Mouse (Mus musculus) midbrain, embryonic 15.5 days (tissue): ENCODE results near the gene Acadvl. TPM values are rescaled to one million over a fixed set of nuclear protein-coding genes. Genes with fewer than 3 reads are reported as not detected.

Experiments used
- ATAC-seq: fragments of 200-750 bp; cut with Nextera tagmentation; replicated peaks from 2 replicates; pipeline ENCODE4 v1.8.0; 2017; ENCODE audit warnings: moderate TSS enrichment
- H3K27ac ChIP-seq: fragments of 300-500 bp; sonication (generic); 2 replicates; pipeline ENCODE4 v1.5.1; 2015; ENCODE audit warnings: mild to moderate bottlenecking, inconsistent platforms
- H3K27me3 ChIP-seq: fragments of 300-500 bp; sonication (generic); replicated peaks from 2 replicates; pipeline ENCODE4 v1.6.1; 2015; ENCODE audit warnings: inconsistent platforms
- H3K36me3 ChIP-seq: fragments of 300-500 bp; sonication (generic); replicated peaks from 2 replicates; pipeline ENCODE4 v1.6.1; 2015; ENCODE audit warnings: inconsistent platforms
- H3K4me1 ChIP-seq: fragments of 300-500 bp; sonication (generic); 2 replicates; pipeline ENCODE4 v1.6.1; 2015; ENCODE audit warnings: inconsistent platforms
- H3K4me2 ChIP-seq: fragments of 300-500 bp; sonication (generic); 2 replicates; pipeline ENCODE4 v1.6.1; 2015; ENCODE audit warnings: inconsistent platforms, mild to moderate bottlenecking, moderate library complexity
- H3K4me3 ChIP-seq: fragments of 300-500 bp; sonication (generic); 2 replicates; pipeline ENCODE4 v1.5.1; 2015; ENCODE audit warnings: mild to moderate bottlenecking, inconsistent platforms
- H3K9ac ChIP-seq: fragments of 300-500 bp; sonication (generic); 2 replicates; pipeline ENCODE4 v1.6.1; 2015; ENCODE audit warnings: mild to moderate bottlenecking, inconsistent platforms
- H3K9me3 ChIP-seq: fragments of 300-500 bp; sonication (generic); 2 replicates; pipeline ENCODE4 v1.6.1; 2016; ENCODE audit warnings: inconsistent platforms
- WGBS: fragments of 180-500 bp; shearing (Covaris S2); methylation state at CpG from one replicate; pipeline ENCODE4 v1.1.7; 2015; ENCODE audit warnings: mixed read lengths; 5-methylcytosine and 5-hydroxymethylcytosine counted together
- polyA plus RNA-seq: library from polyadenylated mRNA; unstranded; fragments of >200 nt; fragmentation: Nextera tagmentation; extraction: Ambion mirVana; gene quantifications from 2 replicates; pipeline ENCODE4 v1.2.1, GENCODE M21; 2015

The Acadvl gene
- polyA plus RNA-seq, result 57.2 and 57.6 TPM in 2 replicates

GRCm38 (mm10) chr11:70014880-70015558, at the start of gene Acadvl:
Acadvl (minus strand) TSS chr11:70015411.
- Histone ChIP-seq H3K4me1 (peaks cover 43% of the 10 kb centered on the region), H3K9me3 (no peaks in the 10 kb centered on the region), H3K27ac (peak within 1 kb of the TSS; percentile 78), H3K9ac (peak within 1 kb of the TSS; percentile 84), H3K36me3 (peaks cover 32% of the 10 kb centered on the region), H3K27me3 (no peaks in the 10 kb centered on the region), H3K4me3 (peak within 1 kb of the TSS; percentile 64), H3K4me2 (peak within 1 kb of the TSS; percentile 88)
- ATAC-seq, result peak; percentile 75
- WGBS, result under 1% methylated on average over 35 of the region's 35 CpGs

GRCm38 (mm10) chr11:70063053-70063452, 47.8 kb upstream of the Acadvl start:
- H3K4me2 ChIP-seq, result no peak overlapping the region
- H3K27ac ChIP-seq, result no peak overlapping the region
- no peaks in the 10 kb centered on the region for H3K36me3 ChIP-seq
- ATAC-seq, result no peak
- no peak overlapping the region for H3K4me3 ChIP-seq
- H3K27me3 ChIP-seq, result no peaks in the 10 kb centered on the region
- H3K9ac ChIP-seq, result no peak overlapping the region
- WGBS, result 73% methylated on average over 3 of the region's 3 CpGs
- H3K4me1 ChIP-seq, result no peaks in the 10 kb centered on the region
- H3K9me3 ChIP-seq, result no peaks in the 10 kb centered on the region

- no peak for ATAC-seq
- no peak overlapping the region for H3K27ac ChIP-seq
- no peak overlapping the region for H3K4me3 ChIP-seq
- H3K36me3 ChIP-seq, result no peaks in the 10 kb centered on the region
- no peak overlapping the region for H3K4me2 ChIP-seq
- no peaks in the 10 kb centered on the region for H3K9me3 ChIP-seq
- 63% methylated on average over 6 of the region's 6 CpGs for whole genome bisulfite sequencing
- H3K27me3 ChIP-seq, result no peaks in the 10 kb centered on the region
- no peak overlapping the region for H3K9ac ChIP-seq
- peaks cover 8% of the 10 kb centered on the region for H3K4me1 ChIP-seq
Measured at GRCm38 (mm10) chr11:70059930-70060329, 44.7 kb upstream of the Acadvl start.

GRCm38 (mm10) chr11:70057805-70058204, 42.6 kb upstream of the Acadvl start:
- Histone ChIP-seq H3K4me3 (no peak overlapping the region), H3K9ac (no peak overlapping the region), H3K27ac (no peak overlapping the region), H3K27me3 (no peaks in the 10 kb centered on the region), H3K4me1 (peaks cover 8% of the 10 kb centered on the region), H3K36me3 (no peaks in the 10 kb centered on the region), H3K9me3 (no peaks in the 10 kb centered on the region), H3K4me2 (no peak overlapping the region)
- no peak for ATAC-seq
- WGBS, result 78% methylated on average over 9 of the region's 9 CpGs

- ATAC-seq, result peak; percentile 48
- 27% methylated on average over 18 of the region's 18 CpGs for WGBS
- peaks cover 8% of the 10 kb centered on the region for H3K4me1 ChIP-seq
Measured at GRCm38 (mm10) chr11:70055618-70056214, 40.5 kb upstream of the Acadvl start.

GRCm38 (mm10) chr11:70053898-70054570, 38.8 kb upstream of the Acadvl start, which contains the start of gene Asgr1:
Asgr1 (plus strand) TSS chr11:70054085.
- Histone ChIP-seq H3K4me1 (peaks cover 8% of the 10 kb centered on the region), H3K27me3 (no peaks in the 10 kb centered on the region), H3K9me3 (no peaks in the 10 kb centered on the region), H3K36me3 (no peaks in the 10 kb centered on the region), H3K27ac (no peak within 1 kb of the TSS), H3K4me2 (no peak within 1 kb of the TSS), H3K4me3 (no peak within 1 kb of the TSS), H3K9ac (no peak within 1 kb of the TSS)
- WGBS, result 86% methylated on average over 10 of the region's 10 CpGs
- ATAC-seq, result no peak

More at GRCm38 (mm10) chr11:70055618-70056214, 40.5 kb upstream of the Acadvl start:
- H3K4me2 ChIP-seq, result peak overlapping the region; percentile 34
- H3K9ac ChIP-seq, result no peak overlapping the region
- no peaks in the 10 kb centered on the region for H3K36me3 ChIP-seq
- H3K4me3 ChIP-seq, result no peak overlapping the region
- no peak overlapping the region for H3K27ac ChIP-seq
- H3K27me3 ChIP-seq, result no peaks in the 10 kb centered on the region
- no peaks in the 10 kb centered on the region for H3K9me3 ChIP-seq

- no peak overlapping the region for H3K4me3 ChIP-seq
- H3K4me2 ChIP-seq, result no peak overlapping the region
- no peak overlapping the region for H3K27ac ChIP-seq
- H3K4me1 ChIP-seq, result peaks cover 8% of the 10 kb centered on the region
- no peaks in the 10 kb centered on the region for H3K9me3 ChIP-seq
- H3K36me3 ChIP-seq, result no peaks in the 10 kb centered on the region
- H3K9ac ChIP-seq, result no peak overlapping the region
- WGBS, result 71% methylated on average over 7 of the region's 7 CpGs
- H3K27me3 ChIP-seq, result no peaks in the 10 kb centered on the region
- ATAC-seq, result no peak
Measured at GRCm38 (mm10) chr11:70053156-70053555, 37.9 kb upstream of the Acadvl start.

GRCm38 (mm10) chr11:70049816-70050215, 34.6 kb upstream of the Acadvl start:
- Histone ChIP-seq H3K9me3 (no peaks in the 10 kb centered on the region), H3K4me3 (no peak overlapping the region), H3K27ac (no peak overlapping the region), H3K27me3 (no peaks in the 10 kb centered on the region), H3K9ac (no peak overlapping the region), H3K36me3 (peaks cover 7% of the 10 kb centered on the region; the same call in 1 of the 2 replicates), H3K4me1 (no peaks in the 10 kb centered on the region), H3K4me2 (no peak overlapping the region)
- ATAC-seq, result no peak
- WGBS, result 56% methylated on average over 10 of the region's 10 CpGs

GRCm38 (mm10) chr11:70049366-70049765, 34.2 kb upstream of the Acadvl start:
- no peak overlapping the region for H3K4me2 ChIP-seq
- H3K36me3 ChIP-seq, result peaks cover 11% of the 10 kb centered on the region; the same call in 1 of the 2 replicates
- no peak overlapping the region for H3K4me3 ChIP-seq
- H3K9ac ChIP-seq, result no peak overlapping the region
- no peak for ATAC-seq
- WGBS, result 75% methylated on average over 6 of the region's 6 CpGs
- no peaks in the 10 kb centered on the region for H3K4me1 ChIP-seq
- no peaks in the 10 kb centered on the region for H3K9me3 ChIP-seq
- no peaks in the 10 kb centered on the region for H3K27me3 ChIP-seq
- no peak overlapping the region for H3K27ac ChIP-seq

GRCm38 (mm10) chr11:70045435-70045834, 30.2 kb upstream of the Acadvl start:
- H3K27ac ChIP-seq, result no peak overlapping the region
- peaks cover 25% of the 10 kb centered on the region; the same call in 1 of the 2 replicates for H3K36me3 ChIP-seq
- no peak for ATAC-seq
- H3K4me2 ChIP-seq, result no peak overlapping the region
- H3K4me1 ChIP-seq, result no peaks in the 10 kb centered on the region
- WGBS, result 50% methylated on average over 9 of the region's 9 CpGs
- H3K27me3 ChIP-seq, result no peaks in the 10 kb centered on the region
- H3K4me3 ChIP-seq, result no peak overlapping the region
- no peak overlapping the region for H3K9ac ChIP-seq
- no peaks in the 10 kb centered on the region for H3K9me3 ChIP-seq

- ATAC-seq, result no peak
- Histone ChIP-seq H3K36me3 (peaks cover 30% of the 10 kb centered on the region; the same call in 1 of the 2 replicates), H3K9ac (no peak overlapping the region), H3K9me3 (no peaks in the 10 kb centered on the region), H3K27ac (no peak overlapping the region), H3K4me1 (no peaks in the 10 kb centered on the region), H3K4me2 (no peak overlapping the region), H3K27me3 (no peaks in the 10 kb centered on the region), H3K4me3 (no peak overlapping the region)
- 82% methylated on average over 7 of the region's 7 CpGs for WGBS
Measured at GRCm38 (mm10) chr11:70043665-70044064, 28.5 kb upstream of the Acadvl start.

GRCm38 (mm10) chr11:70042309-70043085, 27.3 kb upstream of the Acadvl start:
- Histone ChIP-seq H3K27ac (no peak overlapping the region), H3K9me3 (no peaks in the 10 kb centered on the region), H3K4me2 (no peak overlapping the region), H3K4me3 (no peak overlapping the region), H3K27me3 (no peaks in the 10 kb centered on the region), H3K4me1 (no peaks in the 10 kb centered on the region), H3K36me3 (peaks cover 36% of the 10 kb centered on the region; the same call in 1 of the 2 replicates), H3K9ac (no peak overlapping the region)
- WGBS, result 92% methylated on average over 23 of the region's 23 CpGs
- ATAC-seq, result no peak
